Mouse (Mus musculus) CH12.LX (cell line): ENCODE results near the gene Catsper2. TPM values are rescaled to one million over a fixed set of nuclear protein-coding genes. Genes with fewer than 3 reads are reported as not detected.

Source experiments
- DNase-seq: peaks from one replicate; pipeline ENCODE4 v3.0.0-alpha.2; 2013; ENCODE audit errors: extremely low read depth
- H3K27ac ChIP-seq: 2 replicates; pipeline ENCODE4 v1.5.1; 2012; ENCODE audit warnings: low read depth, mild to moderate bottlenecking, control low read depth, moderate library complexity; ENCODE audit not compliant: insufficient read depth
- H3K27me3 ChIP-seq: replicated peaks from 2 replicates; pipeline ENCODE3; 2012; ENCODE audit warnings: inconsistent platforms
- H3K36me3 ChIP-seq, 2 experiments: replicated peaks in 1 of 2; 2 replicates each; pipeline versions ENCODE3 to v1.6.1; 2012; ENCODE audit warnings: inconsistent platforms in 1 of 2, low read length in 1 of 2, mild to moderate bottlenecking in 1 of 2, mixed read lengths in 1 of 2, moderate library complexity in 1 of 2; ENCODE audit not compliant: control insufficient read depth in 1 of 2, insufficient read depth in 1 of 2
- H3K4me1 ChIP-seq, 2 experiments: 2 replicates each; pipeline ENCODE4 v1.6.1; 2012; ENCODE audit warnings: inconsistent platforms in 1 of 2, moderate library complexity in 1 of 2; ENCODE audit not compliant: insufficient read depth in 2 of 2, control insufficient read depth in 1 of 2
- H3K4me2 ChIP-seq: 2 replicates; pipeline ENCODE4 v1.6.1; 2012; ENCODE audit warnings: low read depth, mild to moderate bottlenecking, control low read depth; ENCODE audit not compliant: poor library complexity, insufficient read depth, severe bottlenecking
- H3K4me3 ChIP-seq, 3 experiments: fragments of 150-350 bp in 1 of 3; sonication (generic) in 1 of 3; replicated peaks in 1 of 3; 2 replicates each; pipeline versions ENCODE3 to v1.5.1; 2011 to 2012; ENCODE audit warnings: low read depth in 2 of 3, low read length in 2 of 3, mild to moderate bottlenecking in 2 of 3, moderate library complexity in 2 of 3, control low read depth in 1 of 3, improper control_type of control experiment in 1 of 3, inconsistent platforms in 1 of 3, mixed read lengths in 1 of 3; ENCODE audit not compliant: poor library complexity in 1 of 3
- H3K79me2 ChIP-seq: replicated peaks from 2 replicates; pipeline ENCODE4 v1.6.1; 2012; ENCODE audit warnings: mild to moderate bottlenecking, moderate library complexity; ENCODE audit not compliant: control insufficient read depth, poor library complexity, insufficient read depth, severe bottlenecking; ENCODE audit errors: extremely low read depth
- H3K9ac ChIP-seq: 2 replicates; pipeline ENCODE4 v1.6.1; 2012; ENCODE audit warnings: low read depth, mild to moderate bottlenecking, control low read depth, moderate library complexity; ENCODE audit not compliant: insufficient read depth
- H3K9me3 ChIP-seq: replicated peaks from 2 replicates; pipeline ENCODE3; 2012; ENCODE audit warnings: low read length, inconsistent platforms, mixed read lengths
- CHD2 ChIP-seq: IDR thresholded peaks from 2 replicates; pipeline ENCODE4 v1.6.1; 2011; ENCODE audit warnings: low read length, improper control_type of control experiment
- E2F4 ChIP-seq: IDR thresholded peaks from 2 replicates; pipeline ENCODE4 v1.6.1; 2011; ENCODE audit warnings: low read depth, low read length, improper control_type of control experiment; ENCODE audit not compliant: insufficient replicate concordance
- ETS1 ChIP-seq: conservative IDR thresholded peaks from 2 replicates; pipeline ENCODE4 v1.6.1; 2012; ENCODE audit warnings: low read depth, mild to moderate bottlenecking, inconsistent platforms, low read length, improper control_type of control experiment, moderate library complexity
- HCFC1 ChIP-seq: IDR thresholded peaks from 2 replicates; pipeline ENCODE4 v1.6.1; 2012; ENCODE audit warnings: low read depth, mild to moderate bottlenecking, inconsistent platforms, low read length, improper control_type of control experiment
- IRF4 ChIP-seq: IDR thresholded peaks from 2 replicates; pipeline ENCODE4 v1.6.1; 2014; ENCODE audit warnings: low read depth, mild to moderate bottlenecking, inconsistent platforms, low read length, improper control_type of control experiment
- JUN ChIP-seq: IDR thresholded peaks from 2 replicates; pipeline ENCODE4 v1.6.1; 2011; ENCODE audit warnings: low read depth, mild to moderate bottlenecking, low read length, improper control_type of control experiment, moderate library complexity; ENCODE audit not compliant: insufficient read depth
- JUND ChIP-seq: conservative IDR thresholded peaks from 2 replicates; pipeline ENCODE4 v1.6.1; 2011; ENCODE audit warnings: low read depth, low read length, improper control_type of control experiment
- MAFK ChIP-seq: IDR thresholded peaks from 2 replicates; pipeline ENCODE4 v1.6.1; 2011; ENCODE audit warnings: low read length, improper control_type of control experiment; ENCODE audit not compliant: insufficient replicate concordance
- MAX ChIP-seq: IDR thresholded peaks from 2 replicates; pipeline ENCODE4 v1.6.1; 2011; ENCODE audit warnings: low read length, improper control_type of control experiment
- MAZ ChIP-seq: IDR thresholded peaks from 2 replicates; pipeline ENCODE4 v1.6.1; 2012; ENCODE audit warnings: low read depth, mild to moderate bottlenecking, inconsistent platforms, low read length, improper control_type of control experiment, moderate library complexity
- MEF2A ChIP-seq: IDR thresholded peaks from 2 replicates; pipeline ENCODE4 v1.6.1; 2014; ENCODE audit warnings: low read depth, mild to moderate bottlenecking, inconsistent platforms, low read length, improper control_type of control experiment, borderline replicate concordance
- MYC ChIP-seq: IDR thresholded peaks from 2 replicates; pipeline ENCODE4 v1.6.1; 2011; ENCODE audit warnings: low read depth, mild to moderate bottlenecking, improper control_type of control experiment, low read length
- NELFE ChIP-seq: IDR thresholded peaks from 2 replicates; pipeline ENCODE4 v1.6.1; 2011; ENCODE audit warnings: low read depth, low read length, improper control_type of control experiment
- NRF1 ChIP-seq: IDR thresholded peaks from 2 replicates; pipeline ENCODE4 v1.6.1; 2014; ENCODE audit warnings: low read depth, mild to moderate bottlenecking, inconsistent platforms, low read length, improper control_type of control experiment, moderate library complexity
- PAX5 ChIP-seq: IDR thresholded peaks from 2 replicates; pipeline ENCODE4 v1.6.1; 2012; ENCODE audit warnings: low read length, inconsistent platforms, mixed read lengths
- POLR2A ChIP-seq: IDR thresholded peaks from 2 replicates; pipeline ENCODE4 v1.6.1; 2011; ENCODE audit warnings: low read depth, mild to moderate bottlenecking, improper control_type of control experiment, low read length
- POLR2AphosphoS2 ChIP-seq: IDR thresholded peaks from 2 replicates; pipeline ENCODE4 v1.6.1; 2011; ENCODE audit warnings: low read depth, low read length, improper control_type of control experiment
- RAD21 ChIP-seq: IDR thresholded peaks from 2 replicates; pipeline ENCODE4 v1.6.1; 2011; ENCODE audit warnings: low read depth, mild to moderate bottlenecking, low read length, improper control_type of control experiment, moderate library complexity
- TBP ChIP-seq: conservative IDR thresholded peaks from 2 replicates; pipeline ENCODE4 v1.6.1; 2011; ENCODE audit warnings: low read depth, low read length, improper control_type of control experiment
- USF1 ChIP-seq: IDR thresholded peaks from 2 replicates; pipeline ENCODE4 v1.6.1; 2014; ENCODE audit warnings: low read depth, mild to moderate bottlenecking, inconsistent platforms, low read length, improper control_type of control experiment
- USF2 ChIP-seq: conservative IDR thresholded peaks from 2 replicates; pipeline ENCODE4 v1.6.1; 2011; ENCODE audit warnings: low read depth, low read length, improper control_type of control experiment
- ZKSCAN1 ChIP-seq: IDR thresholded peaks from 2 replicates; pipeline ENCODE4 v1.6.1; 2012; ENCODE audit warnings: low read depth, inconsistent platforms, low read length, improper control_type of control experiment, borderline replicate concordance
- ZMIZ1 ChIP-seq: IDR thresholded peaks from 2 replicates; pipeline ENCODE4 v1.6.1; 2012; ENCODE audit warnings: low read depth, mild to moderate bottlenecking, inconsistent platforms, low read length, improper control_type of control experiment
- dilution Hi-C: fragments of 300-500 bp; cut with MboI; formaldehyde crosslinking; loops from 2 replicates; pipeline ENCODE4 v1.14.3; 2020; ENCODE audit warnings: low sequenced_read_pairs; ENCODE audit not compliant: extremely low pct_unique_long_range_greater_than_20kb, extremely low pct_ligation_motif_present
- in situ Hi-C: fragments of 300-500 bp; cut with MboI; formaldehyde crosslinking; loops from 3 replicates; pipeline ENCODE4 v1.14.3; 2019; ENCODE audit warnings: low sequenced_read_pairs, low pct_ligation_motif_present, low pct_unique_long_range_greater_than_20kb, mixed read lengths
- polyA plus RNA-seq: library from polyadenylated mRNA; unstranded; fragments of >175 nt; gene quantifications from 2 replicates; pipeline ENCODE4 v1.2.1, GENCODE M21; 2012; ENCODE audit warnings: low read depth; ENCODE audit not compliant: insufficient read length
- total RNA-seq, 2 experiments: library from RNA; depleted of rRNA; stranded (reverse); fragments of 300-350 nt in 1 of 2; fragments of >200 nt in 1 of 2; gene quantifications; 2 replicates each; pipeline ENCODE4 v1.2.3; 2012 to 2014

The Catsper2 gene
- total and polyA plus RNA-seq, 3 experiments, result 0.89 to 2.2 (median 1.8) TPM

- H3K4me2 ChIP-seq, result no peak overlapping the region
- DNase-seq, result no peak
- peaks cover 8 to 24% of the 10 kb centered on the region in 2 experiments; a peak in 3 of 4 replicates for H3K4me1 ChIP-seq
- peaks cover 31 to 76% of the 10 kb centered on the region in 2 experiments for H3K36me3 ChIP-seq
- TF ChIP-seq NELFE (no peak), MAX (no peak), HCFC1 (no peak), POLR2AphosphoS2 (no peak), POLR2A (no peak), MEF2A (no peak), PAX5 (no peak)
- H3K27ac ChIP-seq, result no peak overlapping the region
- H3K4me3 ChIP-seq, result no peak overlapping the region
- H3K27me3 ChIP-seq, result no peaks in the 10 kb centered on the region
- dilution Hi-C loops (no loop called here), in situ Hi-C loops (no loop called here)
- H3K9ac ChIP-seq, result no peak overlapping the region
- H3K9me3 ChIP-seq, result no peaks in the 10 kb centered on the region
- peaks cover 56% of the 10 kb centered on the region for H3K79me2 ChIP-seq
These were observed 9.6 kb upstream of the Catsper2 start for GRCm38 (mm10) chr2:121423166-121423565.

GRCm38 (mm10) chr2:121418476-121418875, 4.9 kb upstream of the Catsper2 start:
- Histone ChIP-seq H3K4me1 (peaks cover 8 to 53% of the 10 kb centered on the region in 2 experiments; a peak in 3 of 4 replicates), H3K27ac (peak overlapping the region; percentile 50; the same call in 1 of the 2 replicates), H3K36me3 (peaks cover 20 to 57% of the 10 kb centered on the region in 2 experiments), H3K27me3 (no peaks in the 10 kb centered on the region), H3K9ac (no peak overlapping the region), H3K79me2 (peaks cover 83% of the 10 kb centered on the region), H3K4me2 (peak overlapping the region; percentile 21; the same call in 1 of the 2 replicates), H3K4me3 (no peak overlapping the region), H3K9me3 (no peaks in the 10 kb centered on the region)
- dilution Hi-C loops, result no loop called here
- TF ChIP-seq ZMIZ1 (no peak), NELFE (no peak), ETS1 (peak; percentile 59; the same call in 1 of the 2 replicates), PAX5 (no peak), HCFC1 (no peak), NRF1 (no peak), IRF4 (0 out of 2 replicates have a peak, but pooled peaks have one; percentile 33), MAFK (no peak)
- DNase-seq, result no peak
- in situ Hi-C loops, result no loop called here

GRCm38 (mm10) chr2:121416356-121416755, 2.8 kb upstream of the Catsper2 start:
- dilution Hi-C loops, result no loop called here

More at GRCm38 (mm10) chr2:121416356-121416755, 2.8 kb upstream of the Catsper2 start:
- TF ChIP-seq CHD2 (no peak), PAX5 (no peak), MYC (no peak), NRF1 (no peak), NELFE (no peak), TBP (no peak), USF2 (no peak), HCFC1 (no peak), JUND (no peak), POLR2A (no peak), USF1 (no peak), MAZ (no peak), RAD21 (no peak), E2F4 (no peak), JUN (no peak), MAFK (no peak), ZKSCAN1 (no peak)
- TF ChIP-seq, all 38 proteins: peak for 0
- no peak for DNase-seq
- Histone ChIP-seq H3K27ac (no peak overlapping the region), H3K79me2 (peaks cover 69% of the 10 kb centered on the region), H3K4me3 (no peak overlapping the region), H3K4me1 (peaks cover 8 to 54% of the 10 kb centered on the region in 2 experiments; a peak in 3 of 4 replicates), H3K36me3 (peaks cover 8 to 41% of the 10 kb centered on the region in 2 experiments), H3K4me2 (peak overlapping the region; percentile 34; the same call in 1 of the 2 replicates), H3K27me3 (no peaks in the 10 kb centered on the region), H3K9ac (no peak overlapping the region), H3K9me3 (no peaks in the 10 kb centered on the region)
- in situ Hi-C loops, result no loop called here
